Mouse (Mus musculus) spleen, adult 12 weeks (tissue): ENCODE results near the gene Pacsin3.
"Not testable (repeated sequence)": the region's sequence is repeated elsewhere in the genome, so short reads cannot be mapped to it uniquely, and the experiment has no call there.

ENCODE experiments used
- DNase-seq: peaks from one replicate; pipeline ENCODE4 v3.0.0; 2022; ENCODE audit warnings: low spot score

The Pacsin3 gene

DNA sequence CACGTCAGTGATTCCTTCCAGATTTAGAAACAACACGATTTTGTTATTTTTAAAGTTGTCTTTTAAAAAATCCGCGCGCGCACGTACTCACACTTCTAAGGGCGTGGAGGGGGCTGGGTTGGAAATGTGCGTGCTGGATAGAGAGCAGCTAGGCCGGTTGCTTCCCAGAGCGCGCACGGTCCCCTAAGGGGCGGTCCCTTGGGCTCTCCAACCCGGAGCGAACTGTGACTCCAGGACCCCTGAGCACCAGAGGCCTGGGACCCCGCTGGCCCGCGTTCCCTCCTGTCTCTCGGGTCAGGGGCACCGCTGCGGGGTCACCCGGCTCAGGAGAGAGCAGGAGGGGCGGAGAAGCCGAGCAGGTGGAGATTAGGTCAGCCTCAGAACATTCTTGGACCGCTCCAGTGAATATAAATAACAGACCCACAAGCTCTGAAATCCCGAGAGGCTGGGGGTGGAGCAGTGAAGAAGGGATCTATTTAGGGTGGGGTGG, at the start of gene Pacsin3:
Gene Pacsin3 (plus strand): TSS at position 294 of the 490 bp plus-strand sequence.
- DNase-seq, result no peak

DNA sequence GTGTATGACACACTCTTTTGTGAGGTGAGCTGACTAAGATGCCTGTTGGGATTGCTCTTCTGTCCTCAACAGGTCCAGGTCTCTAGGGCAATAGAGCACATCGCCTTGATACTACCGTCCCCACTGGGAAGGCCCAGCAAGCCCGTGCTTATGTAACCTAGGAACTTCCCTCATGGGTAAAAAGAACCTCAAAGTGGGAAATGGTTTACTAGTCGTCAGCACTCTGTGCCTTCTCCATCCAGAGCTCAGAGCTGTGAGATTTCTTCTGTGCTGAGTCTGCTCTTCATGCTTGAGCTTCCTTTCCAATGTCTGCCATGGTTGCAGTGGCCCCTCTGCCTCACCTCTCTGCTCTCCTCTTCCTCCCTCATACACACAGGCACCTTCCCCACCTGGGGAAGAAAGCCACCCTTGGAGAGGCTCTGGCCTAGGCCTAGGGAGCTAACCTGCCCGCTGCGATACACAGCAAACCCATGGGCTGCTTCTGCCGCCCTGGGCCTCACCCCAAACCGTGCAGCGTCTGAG, 49.4 kb upstream of the Pacsin3 start:
- no peak for DNase-seq

GRCm38 (mm10) chr2:91213311-91213710, 42.4 kb upstream of the Pacsin3 start:
- no peak for DNase-seq

GRCm38 (mm10) chr2:91217032-91217431, 38.7 kb upstream of the Pacsin3 start:
- no peak for DNase-seq

DNA sequence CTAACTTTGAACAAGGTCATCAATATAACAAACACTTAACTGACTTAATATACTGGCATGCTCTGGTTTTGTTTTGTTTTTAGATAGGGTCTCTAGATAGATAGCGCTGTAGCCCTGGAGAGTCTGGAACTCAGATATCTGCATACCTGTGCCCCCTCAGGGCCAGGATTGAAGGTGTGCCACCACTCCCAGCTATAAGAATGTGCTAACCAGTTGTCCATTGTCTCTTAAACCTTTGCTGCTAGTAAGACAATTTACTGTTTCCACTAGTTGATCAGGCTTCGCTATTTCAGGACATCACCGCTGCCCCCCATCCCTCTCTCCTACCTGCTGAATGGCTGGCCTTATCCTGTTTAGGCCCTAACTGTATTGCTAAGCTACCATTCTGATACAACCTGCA, 35.3 kb upstream of the Pacsin3 start:
- DNase-seq, result no peak

- no peak for DNase-seq
Observed at GRCm38 (mm10) chr2:91223614-91224013, 32.1 kb upstream of the Pacsin3 start.

DNA sequence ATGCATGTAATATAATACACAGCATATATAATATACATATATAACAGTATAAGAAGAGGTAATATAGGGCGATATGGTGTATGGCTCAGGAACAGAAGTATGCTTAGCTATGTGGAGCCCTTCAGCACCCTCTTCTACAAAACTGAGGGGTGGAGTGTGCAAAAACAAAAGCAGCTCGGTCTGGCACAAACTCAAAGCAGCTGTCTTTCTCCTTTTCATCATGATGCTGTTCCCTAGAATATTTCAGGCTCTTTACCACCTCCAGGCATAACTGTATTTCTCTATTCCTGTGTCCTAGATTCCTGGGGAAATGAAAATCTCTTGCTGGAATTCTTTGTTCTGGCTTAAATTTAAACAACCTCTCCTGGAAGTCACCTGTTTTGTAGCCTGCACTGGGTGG, 26.0 kb upstream of the Pacsin3 start:
- DNase-seq, result no peak

DNA sequence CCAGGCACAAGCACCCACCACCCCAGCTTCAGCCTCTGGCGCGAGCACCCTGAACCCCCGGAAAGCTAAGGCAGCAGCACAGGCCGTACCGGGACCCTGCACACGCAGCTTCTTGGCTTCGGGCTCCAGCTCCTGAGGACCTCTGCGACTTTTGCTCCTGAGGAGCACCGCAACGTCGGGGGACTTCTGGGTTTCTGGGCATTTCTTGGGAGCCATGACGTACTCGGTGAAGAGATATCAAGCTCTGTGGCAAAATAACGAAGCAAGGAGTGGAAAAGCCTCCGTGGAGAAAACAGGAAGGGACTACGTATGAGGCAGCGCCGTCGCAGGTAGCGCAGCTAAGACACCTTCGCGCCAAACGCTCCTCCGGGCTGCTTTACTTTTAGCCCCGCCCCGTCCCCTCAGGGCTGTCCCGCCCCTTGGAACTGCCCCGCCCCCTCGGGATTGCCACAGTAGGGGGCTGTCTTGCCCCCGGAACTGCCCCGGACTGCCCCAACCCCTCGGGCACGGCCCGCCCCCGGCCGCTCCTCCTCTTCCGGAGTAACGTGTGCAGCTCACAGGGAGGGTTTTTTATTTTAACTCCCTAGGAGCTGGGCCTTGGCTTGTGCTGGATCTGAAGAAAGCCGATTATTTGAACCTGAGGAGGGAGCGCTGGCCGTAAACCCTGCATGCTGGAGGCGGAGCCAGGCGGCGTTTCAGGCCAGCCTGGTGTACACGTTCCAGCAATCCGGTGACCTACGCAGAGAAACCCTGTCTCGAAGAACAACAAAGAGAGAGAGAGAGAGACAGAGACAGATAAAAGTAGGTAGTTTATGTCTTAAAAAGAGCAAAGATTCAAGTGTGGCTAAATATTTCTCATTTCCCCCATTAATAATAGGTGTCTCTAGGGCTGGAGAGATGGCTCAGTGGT, 18.9 kb upstream of the Pacsin3 start, which contains the start of gene Ddb2:
Gene Ddb2 (minus strand): TSS at position 382 of the 910 bp plus-strand sequence.
- peak; percentile 81 for DNase-seq

GRCm38 (mm10) chr2:91237511-91238080, 18.2 kb upstream of the Pacsin3 start:
- not testable (repeated sequence) for DNase-seq

DNA sequence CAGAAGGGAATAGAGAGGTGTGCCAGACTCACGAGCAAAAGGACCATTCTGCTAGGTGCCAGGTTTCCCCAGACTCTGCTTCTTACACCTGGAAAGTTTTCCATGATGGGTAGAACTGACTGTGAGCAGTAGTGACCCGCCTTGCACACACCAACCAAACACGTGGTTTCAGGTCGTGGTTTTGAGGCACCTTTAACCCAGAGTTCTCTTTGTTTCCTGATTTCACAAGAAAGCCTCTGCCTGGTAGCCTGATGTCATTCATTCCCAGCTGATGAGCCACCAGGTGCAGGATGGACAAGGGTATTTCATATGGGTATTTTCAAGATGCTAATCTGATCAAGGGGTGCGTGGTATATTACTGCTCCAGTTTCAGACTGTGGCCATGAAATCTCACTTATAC, 13.2 kb upstream of the Pacsin3 start:
- no peak for DNase-seq

DNA sequence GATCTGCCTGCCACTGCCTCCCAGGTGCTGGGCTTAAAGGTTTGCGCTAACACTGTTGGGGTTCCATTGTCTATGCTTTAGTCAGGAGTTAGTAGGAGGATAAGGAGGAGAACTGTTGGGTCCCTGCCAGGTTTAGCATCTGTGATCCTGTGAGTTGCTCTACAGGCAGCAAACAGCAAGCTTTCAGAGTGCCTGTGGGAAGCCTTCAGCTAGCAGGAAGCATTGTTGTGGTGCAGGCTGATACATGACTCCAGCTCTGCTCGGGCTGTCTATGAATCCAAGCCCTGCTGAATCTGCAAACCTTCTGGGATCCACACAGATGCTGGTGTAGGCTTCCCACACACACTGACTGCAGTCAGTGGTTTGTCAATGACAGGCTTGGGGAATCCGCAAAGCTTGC, 12.3 kb upstream of the Pacsin3 start:
- DNase-seq, result no peak

DNA sequence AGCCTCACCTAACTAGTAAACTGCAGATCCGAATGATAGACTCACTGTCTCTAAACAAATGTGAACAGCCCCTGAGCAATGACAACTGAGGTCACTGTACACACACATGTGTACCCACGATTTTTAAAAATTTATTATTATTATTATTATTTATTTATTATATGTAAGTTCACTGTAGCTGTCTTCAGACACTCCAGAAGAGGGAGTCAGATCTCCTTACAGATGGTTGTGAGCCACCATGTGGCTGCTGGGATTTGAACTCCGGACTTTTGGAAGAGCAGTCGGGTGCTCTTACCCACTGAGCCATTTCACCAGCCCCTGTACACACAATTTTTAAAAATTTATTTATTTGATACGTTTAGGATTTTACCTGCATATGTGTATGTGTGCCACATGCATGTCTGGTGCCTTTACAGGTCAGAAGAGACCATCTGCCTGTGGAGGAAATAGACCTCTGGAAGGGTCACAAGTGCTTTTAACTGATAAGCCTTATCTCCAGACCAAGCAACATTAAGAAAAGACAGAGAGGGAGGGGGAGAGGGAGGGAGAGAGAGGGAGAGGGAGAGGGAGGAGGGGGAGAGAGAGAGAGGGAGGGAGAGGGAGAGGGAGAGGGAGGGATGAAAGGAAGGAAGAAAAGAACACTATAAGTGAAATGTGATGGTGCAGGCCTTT, 11.1 kb upstream of the Pacsin3 start:
- DNase-seq, result no peak

DNA sequence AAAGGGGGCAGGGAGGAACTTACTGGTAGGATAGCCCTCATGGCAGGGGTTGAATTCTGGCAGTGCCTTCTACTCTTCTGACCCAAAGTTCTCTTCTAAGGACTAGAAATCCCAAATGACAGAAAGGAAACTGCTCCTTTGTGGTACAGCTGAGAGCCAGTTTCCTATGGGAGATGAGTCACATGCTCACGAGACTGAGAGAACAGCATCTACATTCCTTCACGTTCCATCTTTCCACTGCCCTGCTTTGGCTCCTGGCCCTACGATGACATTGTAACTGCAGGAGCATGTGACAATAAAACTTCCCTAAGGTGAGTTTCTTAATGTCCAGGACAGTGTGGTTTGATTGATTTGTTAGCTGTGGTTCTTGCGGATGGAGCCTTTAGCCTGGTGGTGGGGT, 7.4 kb upstream of the Pacsin3 start:
- no peak for DNase-seq

GRCm38 (mm10) chr2:91252001-91252400, 3.8 kb upstream of the Pacsin3 start:
- no peak for DNase-seq

DNA sequence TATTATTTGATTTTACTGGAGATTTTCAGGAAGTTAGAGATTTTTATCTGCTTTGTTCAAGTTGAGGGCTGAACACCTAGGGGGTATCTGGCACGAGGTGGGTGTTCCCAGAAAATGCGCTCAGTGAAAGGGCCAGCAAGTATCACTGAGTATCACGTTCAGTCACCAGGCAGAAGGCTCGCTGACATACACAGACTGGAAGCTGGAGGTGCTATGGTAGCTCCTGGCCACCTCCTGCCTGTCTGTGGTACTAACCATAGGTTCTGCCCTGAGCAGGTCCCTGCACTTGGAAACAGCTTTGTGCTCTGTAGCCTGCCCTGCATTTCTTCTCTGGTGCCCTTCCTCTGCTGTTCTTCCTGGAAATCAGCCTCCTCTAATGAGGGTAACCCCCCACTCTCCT, 3.2 kb upstream of the Pacsin3 start:
- DNase-seq, result no peak

GRCm38 (mm10) chr2:91254725-91255380, 901 bp upstream of the Pacsin3 start:
- no peak for DNase-seq

- DNase-seq, result no peak
Observed at GRCm38 (mm10) chr2:91256256-91257125, 737 bp downstream of the Pacsin3 start.

- no peak for DNase-seq
Observed at GRCm38 (mm10) chr2:91257126-91257980, 1.6 kb downstream of the Pacsin3 start.

DNA sequence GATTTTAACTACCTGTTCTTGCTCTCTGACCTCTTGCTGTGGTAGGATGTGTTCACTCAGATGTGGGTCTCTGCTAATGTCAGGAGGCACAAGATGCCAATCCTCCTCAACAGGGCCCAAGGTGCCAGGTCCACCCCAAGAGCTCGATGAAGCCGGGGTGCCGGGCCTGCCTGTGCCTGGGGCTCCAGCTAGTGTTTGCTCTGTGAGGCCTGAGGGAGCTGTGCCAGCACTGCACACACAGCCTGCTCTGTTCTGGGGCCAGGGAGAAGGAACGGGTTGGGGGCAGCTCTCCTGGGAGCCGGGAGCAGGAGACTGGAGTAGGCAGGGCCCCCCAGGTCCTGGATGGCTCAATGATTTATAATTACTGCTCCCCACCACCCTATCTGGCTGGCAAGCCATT, 2.3 kb downstream of the Pacsin3 start:
- DNase-seq, result no peak

DNA sequence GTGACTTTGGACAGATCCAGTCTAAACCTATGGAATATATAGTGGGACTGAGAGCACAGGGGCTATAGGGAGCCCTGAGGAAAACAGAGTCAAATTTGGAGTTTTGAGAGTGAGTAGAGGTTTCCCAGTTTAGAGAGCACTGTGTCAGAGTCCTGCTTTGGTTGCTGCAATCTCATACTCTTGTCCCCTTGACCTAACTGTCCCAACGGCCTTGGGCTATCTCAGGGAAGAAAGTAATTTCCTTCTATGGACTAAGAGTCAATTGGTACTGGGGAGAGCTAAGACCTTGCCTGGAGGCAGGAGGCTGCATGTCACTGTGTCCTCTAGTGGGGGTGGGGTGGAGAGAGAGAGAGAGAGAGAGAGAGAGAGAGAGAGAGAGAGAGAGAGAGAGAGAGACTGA, 3.1 kb downstream of the Pacsin3 start:
- DNase-seq, result no peak
